Mouse (Mus musculus): ENCODE results near the gene Kif13a.

- TF ChIP-seq POLR2A (IDR thresholded peaks at IDR 0.05; ENCODE audit: borderline replicate concordance, control insufficient read depth, low read depth, low read length), result no peak
- no peak for TF ChIP-seq CTCF (IDR thresholded peaks at IDR 0.05; ENCODE audit: control insufficient read depth, insufficient read depth, low read length)
Measured at GRCm38 (mm10) chr13:46845456-46845855, 84.2 kb downstream of the Kif13a start.

All from bone marrow, adult 2 months (tissue).